Mouse (Mus musculus): Measurements from ENCODE around the gene Gid8.

Gid8 gene

GRCm38 (mm10) chr2:180709923-180710272, at the start of gene Gid8, which contains the start of gene Dido1:
Gid8 (plus strand) TSS chr2:180710117.
Dido1 (minus strand) TSS chr2:180709999.
- DNase-seq = peak; percentile 94

- DNase-seq = no peak
Observed at GRCm38 (mm10) chr2:180660521-180660920, 49.4 kb upstream of the Gid8 start.

- no peak for DNase-seq
Observed at GRCm38 (mm10) chr2:180662008-180662407, 47.9 kb upstream of the Gid8 start.

- no peak for DNase-seq
Observed at GRCm38 (mm10) chr2:180676706-180677105, 33.2 kb upstream of the Gid8 start.

GRCm38 (mm10) chr2:180678609-180679140, 31.2 kb upstream of the Gid8 start:
- DNase-seq = peak; percentile 66

- no peak for DNase-seq
Observed at GRCm38 (mm10) chr2:180681225-180681624, 28.7 kb upstream of the Gid8 start.

- no peak for DNase-seq
Observed at GRCm38 (mm10) chr2:180683524-180683923, 26.4 kb upstream of the Gid8 start.

- no peak for DNase-seq
Observed at GRCm38 (mm10) chr2:180684031-180684430, 25.9 kb upstream of the Gid8 start.

GRCm38 (mm10) chr2:180689841-180690240, 20.1 kb upstream of the Gid8 start:
- DNase-seq = no peak

- DNase-seq = no peak
Observed at GRCm38 (mm10) chr2:180692630-180693029, 17.3 kb upstream of the Gid8 start.

GRCm38 (mm10) chr2:180695176-180695575, 14.7 kb upstream of the Gid8 start:
- DNase-seq = no peak

GRCm38 (mm10) chr2:180700457-180700856, 9.5 kb upstream of the Gid8 start:
- no peak for DNase-seq

GRCm38 (mm10) chr2:180701053-180701766, 8.7 kb upstream of the Gid8 start:
- DNase-seq = no peak

GRCm38 (mm10) chr2:180701767-180702621, 7.9 kb upstream of the Gid8 start:
- peak; percentile 92 for DNase-seq

- DNase-seq = no peak
Observed at GRCm38 (mm10) chr2:180702701-180703149, 7.2 kb upstream of the Gid8 start.

GRCm38 (mm10) chr2:180703175-180703574, 6.7 kb upstream of the Gid8 start:
- no peak for DNase-seq

- DNase-seq = no peak
Observed at GRCm38 (mm10) chr2:180703645-180704359, 6.1 kb upstream of the Gid8 start.

- DNase-seq = no peak
Observed at GRCm38 (mm10) chr2:180704591-180704990, 5.3 kb upstream of the Gid8 start.

GRCm38 (mm10) chr2:180705066-180705465, 4.9 kb upstream of the Gid8 start:
- no peak for DNase-seq

GRCm38 (mm10) chr2:180705975-180706374, 3.9 kb upstream of the Gid8 start:
- DNase-seq = no peak

- no peak for DNase-seq
Observed at GRCm38 (mm10) chr2:180709023-180709922, 644 bp upstream of the Gid8 start.
